Mouse (Mus musculus): ENCODE results near the gene Vsir. TPM values are rescaled to one million over a fixed set of nuclear protein-coding genes. Genes with fewer than 3 reads are reported as not detected.

The Vsir gene
- polyA plus RNA-seq, 1 experiment from 2014 or later = 1.7 TPM

GRCm38 (mm10) chr10:60357441-60357840 lies 10.8 kb downstream of the Vsir start:
- Histone ChIP-seq H3K27me3 (no peaks in the 10 kb centered on the region), H3K4me1 (peaks cover 2% of the 10 kb centered on the region; the same call in 1 of the 2 replicates), H3K36me3 (no peaks in the 10 kb centered on the region), H3K4me3 (no peak overlapping the region), H3K4me2 (replicated peaks) (no peak overlapping the region), H3K27ac (replicated peaks) (no peak overlapping the region), H3K9me3 (no peaks in the 10 kb centered on the region), H3K9ac (replicated peaks) (no peak overlapping the region)
- 88% methylated on average over 4 of the region's 4 CpGs for WGBS
- ATAC-seq (ENCODE audit: low FRiP score, low read depth) = no peak

DNA sequence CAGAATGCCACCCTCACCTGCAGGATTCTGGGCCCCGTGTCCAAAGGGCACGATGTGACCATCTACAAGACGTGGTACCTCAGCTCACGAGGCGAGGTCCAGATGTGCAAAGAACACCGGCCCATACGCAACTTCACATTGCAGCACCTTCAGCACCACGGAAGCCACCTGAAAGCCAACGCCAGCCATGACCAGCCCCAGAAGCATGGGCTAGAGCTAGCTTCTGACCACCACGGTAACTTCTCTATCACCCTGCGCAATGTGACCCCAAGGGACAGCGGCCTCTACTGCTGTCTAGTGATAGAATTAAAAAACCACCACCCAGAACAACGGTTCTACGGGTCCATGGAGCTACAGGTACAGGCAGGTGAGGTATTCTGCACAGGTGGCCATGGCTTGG lies 11.2 kb downstream of the Vsir start:
- WGBS = 93% methylated on average over 14 of the region's 14 CpGs
- H3K4me1 ChIP-seq = peaks cover 2% of the 10 kb centered on the region; the same call in 1 of the 2 replicates
- H3K27me3 ChIP-seq = no peaks in the 10 kb centered on the region
- H3K4me2 ChIP-seq (replicated peaks) = no peak overlapping the region
- H3K9me3 ChIP-seq = no peaks in the 10 kb centered on the region
- H3K4me3 ChIP-seq = no peak overlapping the region
- no peak for ATAC-seq (ENCODE audit: low FRiP score, low read depth)
- no peaks in the 10 kb centered on the region for H3K36me3 ChIP-seq
- H3K27ac ChIP-seq (replicated peaks) = no peak overlapping the region
- H3K9ac ChIP-seq (replicated peaks) = no peak overlapping the region

DNA sequence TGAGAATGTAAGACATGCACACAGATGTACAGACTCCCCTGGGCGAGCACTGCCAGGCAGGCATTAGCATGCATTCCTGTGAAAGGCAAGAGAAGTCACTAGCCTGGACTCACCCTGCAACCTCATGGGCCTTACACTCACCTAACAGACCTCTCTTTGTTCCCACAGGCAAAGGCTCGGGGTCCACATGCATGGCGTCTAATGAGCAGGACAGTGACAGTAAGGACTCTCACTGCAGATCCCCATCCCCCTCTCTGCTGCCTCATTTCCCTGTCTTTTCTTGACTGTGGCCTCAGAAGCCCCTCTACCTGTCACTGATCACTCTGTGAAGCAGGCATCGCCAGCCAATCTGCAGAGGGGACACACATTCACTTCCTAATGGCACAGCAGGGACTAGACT lies 12.1 kb downstream of the Vsir start:
- no peaks in the 10 kb centered on the region for H3K9me3 ChIP-seq
- 37% methylated on average over 4 of the region's 4 CpGs for WGBS
- H3K36me3 ChIP-seq = no peaks in the 10 kb centered on the region
- no peak overlapping the region for H3K4me2 ChIP-seq (replicated peaks)
- no peak overlapping the region for H3K4me3 ChIP-seq
- ATAC-seq (ENCODE audit: low FRiP score, low read depth) = no peak
- no peak overlapping the region for H3K9ac ChIP-seq (replicated peaks)
- no peaks in the 10 kb centered on the region for H3K27me3 ChIP-seq
- H3K27ac ChIP-seq (replicated peaks) = no peak overlapping the region
- H3K4me1 ChIP-seq = peaks cover 2% of the 10 kb centered on the region; the same call in 1 of the 2 replicates

- H3K4me3 ChIP-seq = no peak overlapping the region
- WGBS = 59% methylated on average over 12 of the region's 12 CpGs
- no peak overlapping the region for H3K4me2 ChIP-seq (replicated peaks)
- no peaks in the 10 kb centered on the region for H3K36me3 ChIP-seq
- no peaks in the 10 kb centered on the region for H3K27me3 ChIP-seq
- no peak overlapping the region for H3K27ac ChIP-seq (replicated peaks)
- H3K9ac ChIP-seq (replicated peaks) = no peak overlapping the region
- ATAC-seq (ENCODE audit: low FRiP score, low read depth) = no peak
- H3K4me1 ChIP-seq = peaks cover 2% of the 10 kb centered on the region; the same call in 1 of the 2 replicates
- no peaks in the 10 kb centered on the region for H3K9me3 ChIP-seq
Observed at GRCm38 (mm10) chr10:60361615-60362309, 15.1 kb downstream of the Vsir start.

- WGBS = 63% methylated on average over 2 of the region's 2 CpGs
- Histone ChIP-seq H3K9ac (replicated peaks) (no peak overlapping the region), H3K9me3 (no peaks in the 10 kb centered on the region), H3K27ac (replicated peaks) (no peak overlapping the region), H3K36me3 (no peaks in the 10 kb centered on the region), H3K4me1 (peaks cover 2% of the 10 kb centered on the region; the same call in 1 of the 2 replicates), H3K4me3 (no peak overlapping the region), H3K4me2 (replicated peaks) (no peak overlapping the region), H3K27me3 (no peaks in the 10 kb centered on the region)
- ATAC-seq (ENCODE audit: low FRiP score, low read depth) = no peak
Observed at GRCm38 (mm10) chr10:60362310-60362628, 15.6 kb downstream of the Vsir start.

DNA sequence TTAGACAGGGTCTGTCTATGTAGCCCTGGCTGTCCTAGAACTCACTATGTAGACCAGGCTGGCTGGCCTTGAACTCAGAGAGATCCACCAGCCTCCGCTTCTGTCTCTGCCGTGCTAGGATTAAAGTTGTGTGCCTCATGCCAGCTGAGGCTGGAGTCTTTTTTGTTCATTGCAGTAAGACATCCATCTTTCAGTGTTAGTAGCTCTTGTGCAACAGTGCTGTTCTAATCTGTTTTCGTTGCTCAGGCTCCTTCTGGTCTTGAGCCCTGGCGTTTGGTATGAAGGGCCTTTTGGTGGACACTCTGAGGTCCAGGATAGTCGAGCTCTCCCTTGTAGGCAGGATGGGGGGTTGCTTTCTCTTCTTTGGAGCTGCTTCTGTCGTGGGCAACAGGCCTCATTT lies 16.8 kb downstream of the Vsir start:
- Histone ChIP-seq H3K9me3 (no peaks in the 10 kb centered on the region), H3K4me2 (replicated peaks) (no peak overlapping the region), H3K27me3 (no peaks in the 10 kb centered on the region), H3K9ac (replicated peaks) (no peak overlapping the region), H3K36me3 (no peaks in the 10 kb centered on the region), H3K4me3 (no peak overlapping the region), H3K27ac (replicated peaks) (no peak overlapping the region), H3K4me1 (peaks cover 2% of the 10 kb centered on the region; the same call in 1 of the 2 replicates)
- 68% methylated on average over 6 of the region's 6 CpGs for WGBS
- no peak for ATAC-seq (ENCODE audit: low FRiP score, low read depth)

GRCm38 (mm10) chr10:60367145-60367544 lies 20.5 kb downstream of the Vsir start:
- Histone ChIP-seq H3K4me1 (no peaks in the 10 kb centered on the region), H3K27me3 (no peaks in the 10 kb centered on the region), H3K9me3 (no peaks in the 10 kb centered on the region), H3K9ac (replicated peaks) (no peak overlapping the region), H3K4me3 (no peak overlapping the region), H3K4me2 (replicated peaks) (no peak overlapping the region), H3K27ac (replicated peaks) (no peak overlapping the region), H3K36me3 (no peaks in the 10 kb centered on the region)
- WGBS = 98% methylated on average over 2 of the region's 2 CpGs
- no peak for ATAC-seq (ENCODE audit: low FRiP score, low read depth)

DNA sequence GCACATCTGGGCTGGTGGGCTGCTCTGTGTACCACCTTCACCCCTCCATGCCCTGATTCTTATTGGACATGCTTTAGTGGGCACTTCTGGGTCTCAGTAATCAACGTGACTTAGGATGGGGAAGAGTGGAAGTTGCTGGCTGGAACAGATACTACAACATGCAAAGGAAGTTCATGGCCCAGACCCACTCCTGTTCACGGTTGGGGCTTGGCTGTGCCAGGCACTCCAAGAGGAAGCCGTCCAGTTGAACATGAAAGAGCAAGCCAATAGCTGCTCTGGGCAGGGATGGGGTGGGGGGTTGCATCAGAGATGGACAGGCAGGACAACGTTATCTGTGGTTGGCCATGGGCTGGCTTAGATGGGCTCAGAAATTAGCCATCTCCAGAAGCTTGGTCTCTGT lies 21.3 kb downstream of the Vsir start:
- Histone ChIP-seq H3K4me3 (no peak overlapping the region), H3K4me2 (replicated peaks) (no peak overlapping the region), H3K27me3 (no peaks in the 10 kb centered on the region), H3K4me1 (no peaks in the 10 kb centered on the region), H3K9ac (replicated peaks) (no peak overlapping the region), H3K9me3 (no peaks in the 10 kb centered on the region), H3K27ac (replicated peaks) (no peak overlapping the region), H3K36me3 (no peaks in the 10 kb centered on the region)
- ATAC-seq (ENCODE audit: low FRiP score, low read depth) = no peak
- WGBS = 87% methylated on average over 4 of the region's 4 CpGs

GRCm38 (mm10) chr10:60369405-60369804 lies 22.8 kb downstream of the Vsir start:
- H3K9me3 ChIP-seq = no peaks in the 10 kb centered on the region
- WGBS = 91% methylated on average over 6 of the region's 6 CpGs

DNA sequence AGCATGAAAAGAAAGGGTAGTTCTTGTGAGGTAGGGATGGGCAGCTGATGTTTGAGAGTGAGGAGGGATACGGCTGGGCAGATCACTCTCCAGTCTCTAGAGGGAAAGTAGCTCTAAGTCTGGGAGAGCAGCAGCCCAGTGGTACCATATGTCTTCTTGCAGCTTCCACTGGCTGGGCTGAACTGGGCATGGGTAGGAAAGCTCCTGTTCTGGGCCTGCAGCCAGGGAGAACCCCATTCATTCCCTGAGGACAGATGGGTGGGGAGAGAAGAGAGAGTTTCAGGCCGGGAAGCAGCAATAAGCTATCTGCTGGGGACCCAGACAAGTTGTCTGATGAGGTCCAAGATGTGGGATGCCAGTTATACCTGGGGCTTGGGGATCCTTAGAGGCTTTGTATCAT lies 23.4 kb downstream of the Vsir start:
- Histone ChIP-seq H3K36me3 (no peaks in the 10 kb centered on the region), H3K9me3 (no peaks in the 10 kb centered on the region), H3K9ac (replicated peaks) (no peak overlapping the region), H3K4me1 (no peaks in the 10 kb centered on the region), H3K4me3 (no peak overlapping the region), H3K4me2 (replicated peaks) (no peak overlapping the region), H3K27ac (replicated peaks) (no peak overlapping the region), H3K27me3 (no peaks in the 10 kb centered on the region)
- WGBS = 86% methylated on average over 2 of the region's 2 CpGs
- no peak for ATAC-seq (ENCODE audit: low FRiP score, low read depth)

More at GRCm38 (mm10) chr10:60369405-60369804, 22.8 kb downstream of the Vsir start:
- no peak overlapping the region for H3K4me3 ChIP-seq
- H3K36me3 ChIP-seq = no peaks in the 10 kb centered on the region
- H3K27me3 ChIP-seq = no peaks in the 10 kb centered on the region
- H3K9ac ChIP-seq (replicated peaks) = no peak overlapping the region
- H3K4me1 ChIP-seq = no peaks in the 10 kb centered on the region
- H3K27ac ChIP-seq (replicated peaks) = no peak overlapping the region
- ATAC-seq (ENCODE audit: low FRiP score, low read depth) = no peak
- no peak overlapping the region for H3K4me2 ChIP-seq (replicated peaks)

GRCm38 (mm10) chr10:60370601-60371061 lies 24.0 kb downstream of the Vsir start:
- 83% methylated on average over 5 of the region's 5 CpGs for WGBS
- ATAC-seq (ENCODE audit: low FRiP score, low read depth) = no peak
- no peak overlapping the region for H3K4me2 ChIP-seq (replicated peaks)
- no peak overlapping the region for H3K27ac ChIP-seq (replicated peaks)
- H3K36me3 ChIP-seq = no peaks in the 10 kb centered on the region
- H3K4me3 ChIP-seq = no peak overlapping the region
- H3K27me3 ChIP-seq = no peaks in the 10 kb centered on the region
- no peak overlapping the region for H3K9ac ChIP-seq (replicated peaks)
- no peaks in the 10 kb centered on the region for H3K9me3 ChIP-seq
- no peaks in the 10 kb centered on the region for H3K4me1 ChIP-seq

DNA sequence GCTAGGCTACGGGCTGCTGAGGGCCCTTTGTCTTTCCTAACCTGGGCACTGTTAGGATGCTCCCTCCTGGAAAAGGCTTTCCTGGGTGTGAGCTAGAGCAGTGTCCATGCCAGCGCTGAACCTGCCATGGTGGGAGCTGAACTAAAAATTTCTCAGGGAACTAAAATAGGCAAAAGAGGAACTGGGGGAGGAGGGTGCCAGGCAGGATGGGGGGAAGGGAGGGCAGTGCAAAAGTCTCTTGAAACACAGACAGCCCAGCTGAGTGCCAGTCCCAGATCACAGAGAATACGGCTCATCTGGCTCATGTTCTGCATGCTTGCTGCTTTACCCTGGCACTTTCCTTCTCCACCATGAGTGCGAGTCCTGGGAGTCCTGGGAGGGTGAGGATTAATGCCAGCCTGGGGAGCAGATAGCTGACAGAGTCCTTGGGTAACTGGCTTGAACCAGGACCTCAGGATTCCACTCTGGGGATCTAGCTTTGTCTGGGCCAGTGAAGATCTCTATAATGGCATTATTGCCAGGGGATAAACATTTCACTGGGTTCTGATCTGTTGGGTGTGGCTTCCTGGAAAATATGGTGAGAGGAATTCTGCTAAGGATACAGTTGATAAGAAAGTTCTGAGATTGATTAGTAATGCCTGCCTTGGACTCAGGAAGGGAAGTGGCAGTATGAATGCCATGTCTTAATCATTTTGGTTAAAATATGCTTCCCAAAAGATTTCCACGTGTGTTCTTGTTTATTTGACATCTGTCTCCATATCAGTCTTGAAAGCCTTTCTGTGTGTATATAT lies 25.1 kb downstream of the Vsir start:
- H3K9ac ChIP-seq (replicated peaks) = no peak overlapping the region
- no peaks in the 10 kb centered on the region for H3K36me3 ChIP-seq
- no peaks in the 10 kb centered on the region for H3K9me3 ChIP-seq
- no peaks in the 10 kb centered on the region for H3K27me3 ChIP-seq
- H3K27ac ChIP-seq (replicated peaks) = no peak overlapping the region
- H3K4me3 ChIP-seq = no peak overlapping the region
- WGBS = 80% methylated on average over 5 of the region's 5 CpGs
- no peaks in the 10 kb centered on the region for H3K4me1 ChIP-seq
- no peak overlapping the region for H3K4me2 ChIP-seq (replicated peaks)
- no peak for ATAC-seq (ENCODE audit: low FRiP score, low read depth)

All from midbrain, embryonic 12.5 days (tissue).